Mouse (Mus musculus) myocyte (in vitro differentiated cells): ENCODE data around the gene Anapc13. TPM values are rescaled to one million over a fixed set of nuclear protein-coding genes. Genes with fewer than 3 reads are reported as not detected.

Source experiments
- H3K27me3 ChIP-seq: one replicate; pipeline ENCODE4 v1.6.1; 2011; ENCODE audit not compliant: control insufficient read depth, insufficient read depth, insufficient read length
- H3K36me3 ChIP-seq: one replicate; pipeline ENCODE4 v1.6.1; 2011; ENCODE audit not compliant: control insufficient read depth, insufficient read depth
- H3K4me2 ChIP-seq: one replicate; pipeline ENCODE4 v1.6.1; 2011; ENCODE audit warnings: low read depth, control low read depth
- H3K4me3 ChIP-seq: one replicate; pipeline ENCODE4 v1.5.1; 2011; ENCODE audit warnings: mild to moderate bottlenecking, control low read depth, moderate library complexity
- H3K79me2 ChIP-seq: one replicate; pipeline ENCODE4 v1.6.1; 2011; ENCODE audit not compliant: control insufficient read depth, insufficient read depth
- H3ac ChIP-seq: one replicate; pipeline ENCODE4 v1.6.1; 2011; ENCODE audit not compliant: control insufficient read depth, insufficient read length
- CEBPB ChIP-seq: IDR thresholded peaks from 2 replicates; pipeline ENCODE4 v1.6.1; 2011; ENCODE audit warnings: mild to moderate bottlenecking, moderate library complexity; ENCODE audit not compliant: poor library complexity, insufficient read depth, severe bottlenecking
- E2F4 ChIP-seq: IDR thresholded peaks from one replicate; pipeline ENCODE4 v1.6.1; 2011; ENCODE audit warnings: mild to moderate bottlenecking, control low read depth, moderate library complexity; ENCODE audit not compliant: insufficient read depth
- MAX ChIP-seq: IDR thresholded peaks from one replicate; pipeline ENCODE4 v1.6.1; 2011; ENCODE audit warnings: low read depth, mild to moderate bottlenecking, control low read depth
- MYOD1 ChIP-seq, 3 experiments: IDR thresholded peaks; one replicate each; pipeline ENCODE4 v1.6.1; 2011; ENCODE audit warnings: control low read depth in 2 of 3, low read depth in 2 of 3, mild to moderate bottlenecking in 2 of 3, moderate library complexity in 1 of 3; ENCODE audit not compliant: insufficient read length in 2 of 3, control insufficient read depth in 1 of 3
- MYOG ChIP-seq, 3 experiments: IDR thresholded peaks; one replicate each; pipeline ENCODE4 v1.6.1; 2011; ENCODE audit warnings: control low read depth in 2 of 3, low read depth in 2 of 3, mild to moderate bottlenecking in 2 of 3; ENCODE audit not compliant: insufficient read length in 2 of 3, control insufficient read depth in 1 of 3, insufficient read depth in 1 of 3
- POLR2A ChIP-seq: IDR thresholded peaks from one replicate; pipeline ENCODE4 v1.6.1; 2011; ENCODE audit warnings: low read depth, mild to moderate bottlenecking, control low read depth, moderate library complexity; ENCODE audit not compliant: insufficient read length
- POLR2AphosphoS2 ChIP-seq: IDR thresholded peaks from one replicate; pipeline ENCODE4 v1.6.1; 2011; ENCODE audit warnings: low read depth, control low read depth; ENCODE audit not compliant: insufficient read length
- REST ChIP-seq: IDR thresholded peaks from one replicate; pipeline ENCODE4 v1.6.1; 2011; ENCODE audit warnings: mild to moderate bottlenecking, control low read depth, moderate library complexity; ENCODE audit not compliant: insufficient read depth, insufficient read length
- SRF ChIP-seq: IDR thresholded peaks from one replicate; pipeline ENCODE4 v1.6.1; 2011; ENCODE audit warnings: low read depth; ENCODE audit not compliant: control insufficient read depth, insufficient read length
- TCF12 ChIP-seq: IDR thresholded peaks from one replicate; pipeline ENCODE4 v1.6.1; 2011; ENCODE audit warnings: mild to moderate bottlenecking, control low read depth; ENCODE audit not compliant: poor library complexity, insufficient read depth, severe bottlenecking
- TCF3 ChIP-seq: IDR thresholded peaks from one replicate; pipeline ENCODE4 v1.6.1; 2011; ENCODE audit warnings: low read depth, control low read depth; ENCODE audit not compliant: insufficient read length
- USF1 ChIP-seq: IDR thresholded peaks from one replicate; pipeline ENCODE4 v1.6.1; 2011; ENCODE audit warnings: low read depth, mild to moderate bottlenecking, control low read depth, moderate library complexity
- polyA plus RNA-seq: library from polyadenylated mRNA; unstranded; fragments of >200 nt; fragmentation: generic; extraction: Trizol; gene quantifications from one replicate; pipeline ENCODE4 v1.2.1, GENCODE M21; 2012; ENCODE audit warnings: missing spikeins

Anapc13 gene
- polyA plus RNA-seq, 1 experiment: 144 TPM

DNA sequence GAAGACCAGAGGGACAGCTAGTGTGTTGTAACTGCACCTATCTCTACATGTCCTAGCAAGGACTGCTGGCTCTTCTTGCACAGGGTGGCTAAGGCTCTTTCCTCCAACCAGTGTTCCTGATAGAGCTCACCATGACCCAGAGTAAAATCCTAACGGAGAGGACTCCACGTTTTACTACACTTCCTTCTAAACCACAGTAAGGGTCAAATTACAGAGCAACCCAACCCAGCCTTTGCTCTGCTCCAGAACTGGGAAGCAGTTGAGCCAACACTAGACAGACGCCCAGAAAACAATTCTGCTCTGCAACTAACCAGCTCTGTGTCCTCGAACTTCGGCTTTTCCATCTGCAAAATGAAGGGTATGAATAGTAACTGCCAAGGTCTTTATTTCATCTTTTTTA lies 4.7 kb upstream of the Anapc13 start:
- TF ChIP-seq TCF3: no peak
- no peak for TF ChIP-seq POLR2A
- TF ChIP-seq CEBPB: no peak
- TF ChIP-seq MYOG (IDR thresholded peaks at IDR 0.05; ENCODE audit: control insufficient read depth in 1 of 3, insufficient read depth in 1 of 3, insufficient read length in 2 of 3, low read depth in 2 of 3): no peak
- TF ChIP-seq MAX: no peak
- TF ChIP-seq SRF: no peak
- TF ChIP-seq USF1: no peak
- no peak for TF ChIP-seq E2F4
- TF ChIP-seq POLR2AphosphoS2: no peak
- TF ChIP-seq TCF12: no peak
- TF ChIP-seq MYOD1 (IDR thresholded peaks at IDR 0.05; ENCODE audit: control insufficient read depth in 1 of 3, insufficient read length in 2 of 3, low read depth in 2 of 3): no peak
- TF ChIP-seq REST: no peak

GRCm38 (mm10) chr9:102622192-102622857 lies 3.8 kb upstream of the Anapc13 start:
- no peak for TF ChIP-seq USF1
- TF ChIP-seq TCF3: no peak
- Histone ChIP-seq H3K79me2 (peaks cover 23% of the 10 kb centered on the region), H3K36me3 (no peaks in the 10 kb centered on the region), H3K27me3 (no peaks in the 10 kb centered on the region), H3K4me2 (peak overlapping the region; percentile 60), H3ac (no peak overlapping the region), H3K4me3 (no peak overlapping the region)

More for the DNA sequence above, 4.7 kb upstream of the Anapc13 start:
- no peaks in the 10 kb centered on the region for H3K36me3 ChIP-seq
- no peak overlapping the region for H3K4me3 ChIP-seq
- no peaks in the 10 kb centered on the region for H3K27me3 ChIP-seq
- peak overlapping the region; percentile 60 for H3K4me2 ChIP-seq
- peaks cover 19% of the 10 kb centered on the region for H3K79me2 ChIP-seq
- no peak overlapping the region for H3ac ChIP-seq

DNA sequence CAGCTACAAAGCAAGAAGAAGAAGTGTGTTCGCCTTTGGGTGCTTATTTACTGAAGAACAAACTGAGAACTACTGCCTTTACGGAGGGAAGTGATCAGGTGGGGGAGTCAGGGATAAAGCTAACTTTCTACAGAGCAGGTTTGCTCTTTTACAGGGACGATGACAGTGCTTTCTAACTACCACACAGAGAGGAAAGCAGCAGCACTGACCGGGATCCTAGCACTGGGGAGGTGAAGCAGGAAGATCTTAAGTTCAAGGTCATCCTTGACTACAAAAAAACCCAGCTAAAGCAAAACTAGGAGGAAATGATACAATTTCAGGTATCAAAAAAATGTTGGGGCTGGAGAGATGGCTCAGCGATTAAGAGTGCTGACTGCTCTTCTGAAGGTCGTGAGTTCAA lies 3.2 kb upstream of the Anapc13 start:
- TF ChIP-seq POLR2AphosphoS2: no peak
- H3K36me3 ChIP-seq: no peaks in the 10 kb centered on the region
- no peak overlapping the region for H3ac ChIP-seq
- no peaks in the 10 kb centered on the region for H3K27me3 ChIP-seq
- peaks cover 25% of the 10 kb centered on the region for H3K79me2 ChIP-seq
- no peak overlapping the region for H3K4me2 ChIP-seq
- no peak overlapping the region for H3K4me3 ChIP-seq

DNA sequence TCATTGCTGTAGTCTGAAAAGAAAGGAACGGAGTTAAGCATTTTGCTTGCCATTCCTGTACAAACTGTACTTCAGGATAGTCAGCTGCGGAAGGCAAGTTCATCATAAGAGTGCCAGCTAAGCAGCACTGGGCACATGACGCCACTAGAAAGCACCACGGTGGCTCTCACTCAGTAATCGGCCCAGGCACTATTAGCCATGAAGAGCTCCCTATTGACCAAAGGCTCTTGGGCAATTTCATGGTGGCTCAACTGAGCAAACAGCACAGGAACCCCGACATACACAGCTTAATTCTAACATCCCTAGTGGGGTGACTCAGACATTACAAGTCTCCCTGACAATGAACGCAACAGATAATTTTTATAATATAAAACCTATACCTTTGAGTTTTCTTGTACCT lies 2.5 kb upstream of the Anapc13 start:
- no peaks in the 10 kb centered on the region for H3K27me3 ChIP-seq
- peaks cover 25% of the 10 kb centered on the region for H3K79me2 ChIP-seq
- no peak for TF ChIP-seq REST
- TF ChIP-seq USF1: no peak
- no peak for TF ChIP-seq TCF12
- TF ChIP-seq E2F4: no peak
- TF ChIP-seq MYOD1 (IDR thresholded peaks at IDR 0.05; ENCODE audit: control insufficient read depth in 1 of 3, insufficient read length in 2 of 3, low read depth in 2 of 3): no peak
- no peak for TF ChIP-seq POLR2AphosphoS2
- TF ChIP-seq CEBPB: no peak
- TF ChIP-seq POLR2A: no peak
- no peak for TF ChIP-seq MYOG (IDR thresholded peaks at IDR 0.05; ENCODE audit: control insufficient read depth in 1 of 3, insufficient read depth in 1 of 3, insufficient read length in 2 of 3, low read depth in 2 of 3)
- TF ChIP-seq SRF: no peak
- TF ChIP-seq MAX: no peak
- TF ChIP-seq TCF3: no peak
- no peak overlapping the region for H3ac ChIP-seq
- H3K4me3 ChIP-seq: no peak overlapping the region
- H3K36me3 ChIP-seq: no peaks in the 10 kb centered on the region
- H3K4me2 ChIP-seq: no peak overlapping the region

DNA sequence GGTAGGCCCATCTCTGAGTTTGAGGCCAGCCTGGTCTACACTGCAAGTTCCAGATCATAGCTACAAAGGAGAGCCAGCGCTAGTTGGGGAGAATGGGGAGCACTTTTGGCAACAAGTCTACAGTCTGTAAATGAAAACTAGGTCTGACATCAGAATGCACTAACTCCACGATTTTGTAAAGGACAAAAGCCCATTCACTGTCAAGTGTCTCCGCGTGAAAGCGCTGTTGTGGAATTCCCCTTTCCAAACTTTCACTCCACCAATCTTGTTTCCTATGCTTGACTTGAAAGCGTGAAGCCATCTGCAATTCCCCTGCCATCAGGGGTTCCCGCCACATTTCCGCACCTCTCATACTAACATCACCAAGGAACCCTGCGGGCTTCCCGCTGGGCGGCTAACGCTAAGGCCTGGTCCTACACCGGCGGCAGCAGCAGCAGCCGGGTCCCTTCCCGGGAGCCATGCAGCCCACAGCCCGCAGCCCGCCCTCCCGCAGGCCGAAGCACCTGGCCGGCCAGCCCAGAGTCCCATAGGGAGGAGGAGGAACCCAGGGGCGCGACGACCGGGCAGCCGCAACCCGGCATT lies 604 bp upstream of the Anapc13 start:
- peak overlapping the region; percentile 59 for H3K4me3 ChIP-seq
- peak overlapping the region; percentile 95 for H3K4me2 ChIP-seq
- peak overlapping the region; percentile 98 for H3ac ChIP-seq
- peaks cover 25% of the 10 kb centered on the region for H3K79me2 ChIP-seq
- no peaks in the 10 kb centered on the region for H3K36me3 ChIP-seq
- H3K27me3 ChIP-seq: no peaks in the 10 kb centered on the region
- TF ChIP-seq MYOG (IDR thresholded peaks at IDR 0.05; ENCODE audit: control insufficient read depth in 1 of 3, insufficient read depth in 1 of 3, insufficient read length in 2 of 3, low read depth in 2 of 3) (peak in 2 of 3 experiments; percentile 8 to 40), CEBPB (no peak)
